Mouse (Mus musculus) cerebellum, postnatal 4 days (tissue): ENCODE results near the gene Slco2b1.
"Not testable (repeated sequence)": the region's sequence is repeated elsewhere in the genome, so short reads cannot be mapped to it uniquely, and the experiment has no call there.

Source experiments
- DNase-seq, 2 experiments: peaks; one replicate each; pipeline ENCODE4 v3.0.0; 2022; ENCODE audit warnings: low spot score in 2 of 2, mixed read lengths in 1 of 2

The Slco2b1 gene

GRCm38 (mm10) chr7:99711166-99711565 is at the start of gene Slco2b1:
Gene Slco2b1, minus strand, starts transcription at chr7:99711340.
- DNase-seq: no peak

GRCm38 (mm10) chr7:99739276-99739675 is 28.1 kb upstream of the Slco2b1 start:
- no peak for DNase-seq

GRCm38 (mm10) chr7:99735491-99735890 is 24.4 kb upstream of the Slco2b1 start:
- not testable (repeated sequence) for DNase-seq

GRCm38 (mm10) chr7:99734612-99735011 is 23.5 kb upstream of the Slco2b1 start:
- no peak for DNase-seq

GRCm38 (mm10) chr7:99729973-99730372 is 18.8 kb upstream of the Slco2b1 start, which contains the start of gene Olfr520:
Gene Olfr520, plus strand, starts transcription at chr7:99730273.
- DNase-seq: no peak

GRCm38 (mm10) chr7:99716536-99716935 is 5.4 kb upstream of the Slco2b1 start:
- no peak for DNase-seq

- no peak for DNase-seq
These were observed 1.3 kb upstream of the Slco2b1 start for GRCm38 (mm10) chr7:99712431-99712830.

GRCm38 (mm10) chr7:99710476-99710875 is 664 bp downstream of the Slco2b1 start:
- peak in 1 of 2 experiments; percentile 73 for DNase-seq

GRCm38 (mm10) chr7:99709992-99710391 is 1.1 kb downstream of the Slco2b1 start:
- no peak for DNase-seq

- no peak for DNase-seq
These were observed 2.4 kb downstream of the Slco2b1 start for GRCm38 (mm10) chr7:99708750-99709149.

GRCm38 (mm10) chr7:99708301-99708721 is 2.8 kb downstream of the Slco2b1 start:
- no peak for DNase-seq

GRCm38 (mm10) chr7:99707671-99708070 is 3.5 kb downstream of the Slco2b1 start:
- DNase-seq: no peak

GRCm38 (mm10) chr7:99707038-99707595 is 4.0 kb downstream of the Slco2b1 start:
- no peak for DNase-seq

GRCm38 (mm10) chr7:99706341-99707037 is 4.7 kb downstream of the Slco2b1 start:
- DNase-seq: no peak

GRCm38 (mm10) chr7:99704736-99705519 is 6.2 kb downstream of the Slco2b1 start:
- DNase-seq: no peak

- DNase-seq: no peak
These were observed 8.9 kb downstream of the Slco2b1 start for GRCm38 (mm10) chr7:99702201-99702600.

- DNase-seq: no peak
These were observed 10.5 kb downstream of the Slco2b1 start for GRCm38 (mm10) chr7:99700641-99701040.

GRCm38 (mm10) chr7:99699709-99700151 is 11.4 kb downstream of the Slco2b1 start:
- DNase-seq: peak in 1 of 2 experiments; percentile 22

- DNase-seq: no peak
These were observed 12.0 kb downstream of the Slco2b1 start for GRCm38 (mm10) chr7:99699106-99699505.

- no peak for DNase-seq
These were observed 12.6 kb downstream of the Slco2b1 start for GRCm38 (mm10) chr7:99698576-99698975.

- no peak for DNase-seq
These were observed 15.6 kb downstream of the Slco2b1 start for GRCm38 (mm10) chr7:99695471-99696057.

GRCm38 (mm10) chr7:99694424-99694823 is 16.7 kb downstream of the Slco2b1 start:
- not testable (repeated sequence) for DNase-seq
